Mouse (Mus musculus) heart, adult 11 months (tissue): Measurements from ENCODE around the gene Crabp2.

Source experiments
- DNase-seq: peaks from one replicate; pipeline ENCODE4 v3.0.0; 2022

The Crabp2 gene

GRCm38 (mm10) chr3:87987633-87988032 lies 39.2 kb downstream of the Crabp2 start:
- peak; percentile 95 for DNase-seq

DNA sequence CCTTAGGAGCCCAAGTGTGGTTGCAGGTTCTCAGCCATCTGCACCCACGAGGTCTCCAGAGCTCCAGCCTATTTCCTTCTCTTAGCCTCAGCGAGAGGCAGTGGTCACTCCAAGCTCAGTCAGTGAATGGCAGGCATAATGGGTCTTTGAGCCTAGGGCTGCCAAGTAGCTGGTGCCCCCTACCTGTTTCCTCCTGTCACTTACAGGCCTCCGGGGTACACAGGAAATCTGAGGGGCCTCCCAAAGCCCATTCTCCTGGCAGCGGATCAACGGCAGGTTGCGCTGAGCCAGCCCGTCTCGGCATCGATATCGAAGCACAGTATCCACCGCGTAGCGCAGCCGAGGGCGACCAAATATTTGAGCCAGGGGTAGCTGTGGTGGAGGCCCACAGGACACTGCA lies 39.6 kb downstream of the Crabp2 start:
- no peak for DNase-seq

- DNase-seq: no peak
Measured at GRCm38 (mm10) chr3:87989935-87990334, 41.5 kb downstream of the Crabp2 start.

DNA sequence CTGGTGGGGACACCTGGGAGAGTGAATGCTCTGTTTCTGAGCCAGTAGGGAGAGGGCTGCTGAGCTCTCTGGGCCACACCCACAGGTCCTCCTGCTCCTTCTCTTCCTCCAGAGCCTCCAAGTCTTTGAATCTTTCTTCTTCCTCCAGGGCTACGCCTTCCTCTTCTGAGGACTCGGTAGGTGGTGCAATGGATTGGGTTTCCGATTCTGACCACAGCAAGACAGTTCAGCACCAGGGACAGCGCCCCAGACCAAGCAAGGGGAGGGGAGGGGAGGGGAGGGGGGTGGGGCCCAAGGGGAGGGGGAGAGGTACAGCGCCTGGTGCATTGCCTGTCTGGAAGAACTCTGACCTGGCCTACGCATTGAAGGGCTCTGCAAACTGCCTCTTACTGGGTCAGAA lies 45.0 kb downstream of the Crabp2 start:
- DNase-seq: no peak

DNA sequence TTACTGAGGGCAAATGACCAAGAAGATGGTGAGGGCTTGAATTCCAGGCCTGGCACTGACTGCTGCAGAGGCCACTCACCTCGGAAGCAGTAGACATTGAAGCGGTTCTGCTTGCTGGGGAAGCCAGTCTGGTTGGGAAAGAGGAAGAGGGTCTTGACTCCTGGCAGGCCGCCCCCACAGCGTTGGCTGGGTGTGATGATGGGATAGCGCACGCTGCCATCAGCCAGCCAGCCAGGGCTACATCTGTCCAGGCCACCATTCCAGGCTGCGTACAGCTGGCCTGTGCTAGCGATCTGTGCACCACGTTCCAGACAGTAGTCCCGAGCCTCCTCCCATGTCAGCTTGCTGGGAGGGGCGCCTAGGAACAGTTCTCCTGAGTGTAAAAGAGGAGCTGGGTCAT lies 46.9 kb downstream of the Crabp2 start:
- DNase-seq: no peak

DNA sequence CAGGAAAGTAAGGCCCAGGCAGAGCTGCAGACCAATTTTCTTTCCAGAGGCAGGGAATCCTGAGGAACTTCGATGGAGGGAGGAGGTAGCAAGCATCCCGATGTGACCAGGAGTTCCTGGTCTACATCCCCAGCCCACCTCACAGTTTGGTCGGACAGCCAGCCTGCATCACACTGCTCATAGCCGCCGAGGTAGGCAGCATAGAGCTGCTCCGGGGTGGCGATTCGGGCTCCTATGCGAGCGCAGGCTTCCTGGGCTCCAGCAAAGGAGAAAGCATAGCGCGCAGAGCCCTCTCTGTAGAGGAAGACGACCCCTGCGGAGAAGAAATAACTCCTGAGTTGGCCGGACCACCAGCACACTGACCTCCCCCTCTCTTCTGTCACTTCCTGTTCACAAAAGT lies 47.9 kb downstream of the Crabp2 start:
- no peak for DNase-seq

- peak; percentile 92 for DNase-seq
Measured at GRCm38 (mm10) chr3:87996971-87997614, 48.6 kb downstream of the Crabp2 start.

- DNase-seq: no peak
Measured at GRCm38 (mm10) chr3:87998747-87999146, 50.3 kb downstream of the Crabp2 start.

DNA sequence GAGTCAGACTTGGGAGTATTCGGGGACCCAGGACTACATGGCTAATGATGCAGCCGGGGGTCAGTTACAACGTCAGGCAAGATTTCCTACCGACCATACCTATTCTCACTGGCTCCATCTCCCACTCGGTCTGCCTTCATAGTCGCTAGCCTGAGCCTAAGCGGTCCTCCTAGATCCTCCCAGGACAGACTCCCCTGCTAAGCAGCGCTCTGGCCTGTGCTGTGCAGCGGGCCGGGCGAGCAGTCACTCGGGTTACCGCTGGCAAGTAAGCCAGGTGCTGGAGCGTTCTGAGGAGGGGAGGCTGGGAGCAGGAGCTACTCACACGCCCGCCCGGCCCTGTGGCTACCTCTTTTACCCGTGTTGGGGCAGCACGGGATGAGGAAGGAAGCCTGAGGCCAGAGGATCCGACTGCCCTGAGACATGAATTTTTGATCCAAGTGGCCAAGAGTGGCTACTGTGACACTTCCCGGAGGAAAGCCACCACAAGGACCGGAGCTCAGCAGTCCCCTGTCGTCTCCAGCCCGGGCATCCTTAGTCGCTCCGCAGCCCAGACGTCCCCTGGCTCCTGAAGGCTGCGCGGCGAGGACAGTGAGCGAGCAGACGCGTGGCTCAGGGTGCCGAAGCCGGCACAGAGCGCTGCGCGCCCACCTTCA lies 50.9 kb downstream of the Crabp2 start:
- no peak for DNase-seq

GRCm38 (mm10) chr3:88000181-88000580 lies 51.7 kb downstream of the Crabp2 start, which contains the start of gene Bcan:
TSS of gene Bcan (minus strand) at chr3:88000230.
- no peak for DNase-seq

DNA sequence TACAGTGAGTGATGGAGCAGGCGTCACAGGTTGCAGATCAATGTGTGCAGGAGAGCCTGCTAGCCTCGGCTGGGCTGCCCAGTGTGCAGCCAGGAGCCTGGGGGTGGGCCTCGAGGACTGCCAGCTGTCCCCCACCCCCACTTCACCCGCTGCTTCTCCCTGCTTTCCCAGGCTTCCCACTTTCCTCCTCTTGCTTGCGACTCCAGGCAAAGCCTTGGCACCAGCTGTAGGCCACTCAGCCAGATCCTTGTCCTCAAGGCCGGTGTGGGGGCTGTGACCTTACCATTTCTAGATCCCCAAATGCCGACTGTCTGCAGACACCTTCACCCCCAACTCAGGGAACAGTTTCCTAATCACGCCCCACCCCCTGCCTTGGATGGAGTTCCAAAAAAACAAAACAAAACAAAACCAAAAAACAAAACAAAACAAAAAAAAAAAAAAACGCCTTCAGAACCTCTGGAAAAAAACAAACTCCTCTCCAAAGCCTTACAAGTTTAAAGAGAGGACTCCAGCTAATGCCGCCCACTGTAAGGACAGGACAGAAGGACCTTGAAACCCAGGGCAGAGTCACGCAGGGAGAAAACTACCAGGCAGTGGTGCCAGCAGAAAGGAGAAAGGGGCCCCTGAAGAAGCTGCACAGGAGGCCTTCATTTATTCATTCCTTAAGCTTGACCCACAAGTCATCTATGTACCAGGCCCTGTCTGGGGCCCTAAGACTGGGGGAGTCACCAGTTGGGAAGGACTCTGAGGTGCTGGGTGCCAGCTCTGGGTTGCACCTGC lies 52.5 kb downstream of the Crabp2 start:
- no peak for DNase-seq

GRCm38 (mm10) chr3:88002291-88002976 lies 54.0 kb downstream of the Crabp2 start:
- no peak for DNase-seq
